In the genomic region with DNA sequence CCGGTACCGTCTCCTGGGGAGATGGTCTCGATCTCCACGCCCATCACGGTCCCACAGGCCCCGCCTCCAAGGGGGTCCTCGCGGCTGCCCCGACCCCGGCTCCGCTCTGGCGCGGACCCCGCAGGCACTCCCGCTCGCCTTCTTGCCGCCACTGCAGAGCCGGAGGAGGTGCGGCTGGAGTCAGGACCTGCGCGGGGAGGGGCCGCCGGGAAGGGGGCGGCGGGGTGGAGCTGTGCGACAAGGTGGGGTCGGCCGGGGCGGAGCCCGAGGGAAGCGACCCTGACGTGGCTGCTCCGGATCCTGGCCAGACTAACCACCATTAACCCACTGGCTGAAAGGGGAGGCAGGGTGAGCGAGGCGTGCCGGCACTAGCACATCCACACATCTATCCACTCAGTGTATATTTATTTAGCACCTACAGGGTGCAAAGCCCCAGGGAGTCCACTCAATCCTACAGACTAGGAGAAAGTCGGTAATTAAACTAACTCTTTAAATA, we compare ENCODE assay signal across 8 mouse cellular contexts. TPM values are rescaled to one million over a fixed set of nuclear protein-coding genes. Genes with fewer than 3 reads are reported as not detected.
A peak's percentile ranks its signal among the peaks of the same experiment; 100 is the strongest.
DNase-seq lines count a peak whose midpoint lies in the region; ATAC-seq and TF ChIP-seq lines count a peak whose summit lies in the region.

A gene (minus strand): TSS at position 200 of the 496 bp plus-strand sequence.

- no peak within 1 kb of the TSS for H3K27ac ChIP-seq in ES-E14 (ENCODE audit: insufficient read depth, low read depth, low read length, poor library complexity, severe bottlenecking)
- no peak within 1 kb of the TSS for H3K27ac ChIP-seq in forebrain, embryonic 12.5 days

- peaks cover 6% of the 10 kb centered on the region in 2 experiments; a peak in 2 of 4 replicates for H3K4me1 ChIP-seq in ES-E14 (ENCODE audit: control insufficient read depth in 2 of 2, insufficient read depth in 2 of 2, low read length in 2 of 2, poor library complexity in 1 of 2)
- peaks cover 26% of the 10 kb centered on the region for H3K4me1 ChIP-seq in forebrain, embryonic 12.5 days

- H3K9ac ChIP-seq in ES-E14 (ENCODE audit: insufficient read depth, low read depth, low read length, poor library complexity, severe bottlenecking): peak within 1 kb of the TSS; percentile 66
- peak within 1 kb of the TSS; percentile 68 for H3K9ac ChIP-seq in forebrain, embryonic 12.5 days

- peak; percentile 61 for ATAC-seq in forebrain, embryonic 12.5 days (ENCODE audit: low FRiP score)
- ATAC-seq in erythroid progenitor cell, adult 5-6 weeks (replicated peaks; ENCODE audit: low FRiP score, poor library complexity, severe bottlenecking): no peak

- peaks cover 32% of the 10 kb centered on the region for H3K27me3 ChIP-seq in forebrain, embryonic 12.5 days

- H3K4me2 ChIP-seq in forebrain, embryonic 12.5 days: peak within 1 kb of the TSS; percentile 94

- H3K9me3 ChIP-seq in ES-E14 (ENCODE audit: control insufficient read depth, insufficient read depth, low read depth, low read length): no peaks in the 10 kb centered on the region
- no peaks in the 10 kb centered on the region for H3K9me3 ChIP-seq in forebrain, embryonic 12.5 days

- under 1% methylated on average over 37 of the region's 37 CpGs for WGBS in forebrain, embryonic 12.5 days

- no peak for DNase-seq in ES-E14 (ENCODE audit: low read depth, low spot score)
- DNase-seq in brain, adult 2 months (ENCODE audit: low read depth, low spot score): peak; percentile 65
- DNase-seq in heart, postnatal 36 days: peak; percentile 48 to 61
- DNase-seq in layer of hippocampus, adult 9-11 months: peak; percentile 39
- peak; percentile 66 for DNase-seq in lung, postnatal 10 days
- peak; percentile 78 for DNase-seq in retina, postnatal 1 day

- intact Hi-C loops in heart, postnatal 36 days (cut with DNase I): loop anchor here (5.0 to 10.0 kb wide), 2 partner anchors 76 to 247 kb away; a partner anchor contains a TSS

- in situ Hi-C loops in ES-E14 (cut with MboI; ENCODE audit: low sequenced_read_pairs in 2 of 2, unreplicated experiment in 2 of 2): no loop called here

- no peaks in the 10 kb centered on the region for H3K36me3 ChIP-seq in ES-E14 (ENCODE audit: control insufficient read depth, insufficient read depth, low read length, poor library complexity, severe bottlenecking)
- no peaks in the 10 kb centered on the region for H3K36me3 ChIP-seq in forebrain, embryonic 12.5 days (replicated peaks)

- H3K4me3 ChIP-seq in ES-E14 (ENCODE audit: insufficient read depth in 1 of 2, low read depth in 1 of 2, low read length in 2 of 2, poor library complexity in 1 of 2, severe bottlenecking in 1 of 2): peak within 1 kb of the TSS; percentile 72 to 80
- peak within 1 kb of the TSS; percentile 76 for H3K4me3 ChIP-seq in forebrain, embryonic 12.5 days (replicated peaks)

TF ChIP-seq in ES-E14, 5 proteins besides CTCF, POLR2A, EP300 and RAD21:
- TF ChIP-seq MAFK (IDR thresholded peaks at IDR 0.05; ENCODE audit: insufficient read depth, low read depth, low read length): no peak
- no peak for TF ChIP-seq ZC3H11A (IDR thresholded peaks at IDR 0.05; ENCODE audit: borderline replicate concordance, low read depth, low read length)
- 0 out of 2 replicates have a peak, but pooled peaks have one; percentile 52 for TF ChIP-seq HCFC1 (IDR thresholded peaks at IDR 0.05; ENCODE audit: borderline replicate concordance, insufficient read depth, low read length)

RNA-seq across cellular contexts. Expression of the gene that starts here (rescaled TPM):
- 4.1 and 5.7 TPM in 2 replicates for total RNA-seq in ES-E14 (2012; rRNA removed)
- 6.6 and 6.9 TPM in 2 replicates for polyA plus RNA-seq in forebrain, embryonic 12.5 days (2016; fragmentation: Nextera tagmentation; extraction: Ambion mirVana)
- 1 to 10 TPM; 1.3 to 1.5 TPM for total RNA-seq in heart, postnatal 36 days (2021)
- not detected in 2 replicates for total RNA-seq in erythroid progenitor cell, adult 5-6 weeks (2015; ENCODE audit: low replicate concordance)
- total RNA-seq in erythroid progenitor cell, adult 5-6 weeks (2017; ENCODE audit: low replicate concordance): 0.15 and 0.90 TPM in 2 replicates
